Mouse (Mus musculus): Measurements from ENCODE around the gene Kcnj1. TPM values are rescaled to one million over a fixed set of nuclear protein-coding genes. Genes with fewer than 3 reads are reported as not detected.

Kcnj1 gene
- total and polyA plus RNA-seq, 2 experiments from 2014 or later: not detected

GRCm38 (mm10) chr9:32369388-32369787, 2.9 kb upstream of the Kcnj1 start:
- Histone ChIP-seq H3K36me3 (ENCODE audit: insufficient read depth) (no peaks in the 10 kb centered on the region), H3K4me1 (ENCODE audit: insufficient read depth) (no peaks in the 10 kb centered on the region), H3K9me3 (ENCODE audit: low read length) (no peaks in the 10 kb centered on the region), H3K27ac (ENCODE audit: low read depth, low read length) (no peak overlapping the region), H3K9ac (no peak overlapping the region), H3K27me3 (ENCODE audit: insufficient read depth, low read length) (no peaks in the 10 kb centered on the region), H3K4me2 (ENCODE audit: low read depth) (no peak overlapping the region), H3K4me3 (ENCODE audit: low read depth, low read length) (no peak overlapping the region)
- DNase-seq (no peak), ATAC-seq (no peak)
- WGBS: 24% methylated on average over 6 of the region's 6 CpGs
- no peak for TF ChIP-seq CTCF (IDR thresholded peaks at IDR 0.05; ENCODE audit: low read depth)

GRCm38 (mm10) chr9:32373656-32374055, 1.4 kb downstream of the Kcnj1 start:
- no peak for DNase-seq

DNA sequence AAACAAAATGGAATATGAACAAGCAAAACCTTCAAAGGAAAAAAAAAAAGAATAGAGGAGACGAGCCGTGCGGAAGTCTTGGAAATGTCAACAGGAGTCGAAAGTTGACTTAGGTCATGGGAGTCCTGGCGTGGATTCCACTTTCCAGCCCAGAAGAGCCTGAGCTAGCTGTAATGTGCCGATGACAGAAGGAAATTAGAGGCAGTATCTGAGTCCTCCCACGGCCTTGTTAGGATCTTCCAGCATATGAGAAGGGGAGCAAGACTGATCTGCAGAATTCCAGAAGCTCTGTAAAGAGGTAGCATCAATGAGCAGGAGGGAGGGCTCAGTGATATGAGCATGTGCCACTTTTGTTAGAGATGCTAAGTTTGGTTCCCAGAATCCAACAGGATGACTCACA, 3.7 kb downstream of the Kcnj1 start:
- Histone ChIP-seq H3K27me3 (ENCODE audit: insufficient read depth, low read length) (no peaks in the 10 kb centered on the region), H3K36me3 (ENCODE audit: insufficient read depth) (no peaks in the 10 kb centered on the region), H3K4me2 (ENCODE audit: low read depth) (no peak overlapping the region), H3K9me3 (ENCODE audit: low read length) (no peaks in the 10 kb centered on the region), H3K9ac (no peak overlapping the region), H3K27ac (ENCODE audit: low read depth, low read length) (no peak overlapping the region), H3K4me3 (ENCODE audit: low read depth, low read length) (no peak overlapping the region), H3K4me1 (ENCODE audit: insufficient read depth) (no peaks in the 10 kb centered on the region)
- ATAC-seq: no peak
- DNase-seq: no peak
- 89% methylated on average over 7 of the region's 7 CpGs for WGBS
- TF ChIP-seq CTCF (IDR thresholded peaks at IDR 0.05; ENCODE audit: low read depth): no peak

More at GRCm38 (mm10) chr9:32373656-32374055, 1.4 kb downstream of the Kcnj1 start:
- no peak overlapping the region for H3K4me3 ChIP-seq (ENCODE audit: low read depth, low read length)
- no peaks in the 10 kb centered on the region for H3K9me3 ChIP-seq (ENCODE audit: low read length)
- TF ChIP-seq CTCF (IDR thresholded peaks at IDR 0.05; ENCODE audit: low read depth): no peak
- H3K27ac ChIP-seq (ENCODE audit: low read depth, low read length): no peak overlapping the region
- no peak for ATAC-seq
- H3K9ac ChIP-seq: no peak overlapping the region
- H3K27me3 ChIP-seq (ENCODE audit: insufficient read depth, low read length): no peaks in the 10 kb centered on the region
- H3K4me2 ChIP-seq (ENCODE audit: low read depth): no peak overlapping the region
- 91% methylated on average over 6 of the region's 6 CpGs for WGBS
- H3K36me3 ChIP-seq (ENCODE audit: insufficient read depth): no peaks in the 10 kb centered on the region
- H3K4me1 ChIP-seq (ENCODE audit: insufficient read depth): no peaks in the 10 kb centered on the region

DNA sequence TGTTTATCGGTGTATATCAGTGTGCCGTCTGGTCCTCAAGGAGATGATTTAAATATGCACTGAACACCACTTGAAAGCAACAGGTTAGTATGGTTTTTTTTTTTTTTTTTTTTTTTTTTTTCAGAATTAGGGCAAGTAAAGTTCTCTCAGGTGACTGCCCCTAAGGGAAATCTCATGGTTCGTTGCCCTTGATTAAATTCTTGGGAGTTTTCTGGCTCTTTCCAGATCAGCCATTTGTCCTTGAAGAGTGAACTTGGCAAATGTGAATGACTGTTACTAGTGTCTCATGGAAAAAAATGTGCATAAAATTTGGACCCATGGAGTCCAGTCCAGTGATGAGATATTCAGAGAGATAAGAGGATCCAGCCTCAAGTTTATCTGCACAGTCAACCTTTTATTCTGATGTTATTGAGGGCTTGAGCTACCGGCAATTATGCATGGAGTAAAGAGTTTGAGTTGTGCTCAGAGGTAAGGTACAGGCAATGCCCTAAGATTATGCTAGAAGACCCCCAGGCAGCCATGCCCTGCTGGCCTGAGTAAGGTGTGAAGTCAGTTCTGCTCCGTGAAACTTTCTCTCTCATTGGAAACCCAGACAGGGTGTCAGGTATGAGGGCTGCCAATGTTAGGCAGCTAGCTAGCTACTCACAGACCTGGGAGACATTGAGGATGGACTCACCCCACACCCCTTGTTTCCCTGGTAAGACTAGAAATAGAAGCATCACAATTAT, 4.7 kb downstream of the Kcnj1 start:
- Histone ChIP-seq H3K9me3 (ENCODE audit: low read length) (no peaks in the 10 kb centered on the region), H3K36me3 (ENCODE audit: insufficient read depth) (no peaks in the 10 kb centered on the region), H3K9ac (no peak overlapping the region), H3K4me1 (ENCODE audit: insufficient read depth) (no peaks in the 10 kb centered on the region), H3K27me3 (ENCODE audit: insufficient read depth, low read length) (no peaks in the 10 kb centered on the region), H3K27ac (ENCODE audit: low read depth, low read length) (no peak overlapping the region), H3K4me2 (ENCODE audit: low read depth) (no peak overlapping the region), H3K4me3 (ENCODE audit: low read depth, low read length) (no peak overlapping the region)
- WGBS: 81% methylated on average over 5 of the region's 5 CpGs
- ATAC-seq (no peak), DNase-seq (no peak)
- no peak for TF ChIP-seq CTCF (IDR thresholded peaks at IDR 0.05; ENCODE audit: low read depth)

DNA sequence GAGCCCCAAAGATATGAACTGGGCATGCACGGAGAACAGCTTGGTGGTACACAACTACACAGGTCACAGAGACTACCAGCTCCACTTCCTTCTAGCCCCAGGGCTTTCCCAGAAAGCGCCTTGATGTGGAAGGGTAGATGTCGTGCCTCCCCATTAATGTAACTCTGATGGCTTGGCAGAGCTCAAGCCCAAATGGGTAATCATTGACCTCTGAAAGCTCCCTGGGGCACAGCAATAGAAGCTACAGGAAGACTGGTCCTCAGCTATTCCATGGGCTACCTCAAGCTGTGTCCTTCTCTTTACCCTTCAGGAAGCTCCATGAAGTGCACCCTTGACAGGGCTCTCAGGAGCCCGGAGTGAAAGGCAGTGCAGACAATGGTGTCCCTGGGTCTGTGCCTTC, 12.6 kb downstream of the Kcnj1 start:
- Histone ChIP-seq H3K4me2 (ENCODE audit: low read depth) (no peak overlapping the region), H3K36me3 (ENCODE audit: insufficient read depth) (no peaks in the 10 kb centered on the region), H3K27me3 (ENCODE audit: insufficient read depth, low read length) (no peaks in the 10 kb centered on the region), H3K27ac (ENCODE audit: low read depth, low read length) (no peak overlapping the region), H3K4me1 (ENCODE audit: insufficient read depth) (no peaks in the 10 kb centered on the region), H3K9ac (no peak overlapping the region), H3K9me3 (ENCODE audit: low read length) (no peaks in the 10 kb centered on the region), H3K4me3 (ENCODE audit: low read depth, low read length) (no peak overlapping the region)
- no peak for TF ChIP-seq CTCF (IDR thresholded peaks at IDR 0.05; ENCODE audit: low read depth)
- ATAC-seq: no peak
- 90% methylated on average over 4 of the region's 4 CpGs for WGBS
- no peak for DNase-seq

GRCm38 (mm10) chr9:32388120-32388519, 15.8 kb downstream of the Kcnj1 start:
- Histone ChIP-seq H3K27me3 (ENCODE audit: insufficient read depth, low read length) (no peaks in the 10 kb centered on the region), H3K9me3 (ENCODE audit: low read length) (no peaks in the 10 kb centered on the region), H3K4me1 (ENCODE audit: insufficient read depth) (no peaks in the 10 kb centered on the region), H3K36me3 (ENCODE audit: insufficient read depth) (no peaks in the 10 kb centered on the region), H3K4me3 (ENCODE audit: low read depth, low read length) (no peak overlapping the region), H3K4me2 (ENCODE audit: low read depth) (no peak overlapping the region), H3K9ac (no peak overlapping the region), H3K27ac (ENCODE audit: low read depth, low read length) (no peak overlapping the region)
- ATAC-seq (no peak), DNase-seq (no peak)
- WGBS: 94% methylated on average over 1 of the region's 1 CpGs
- TF ChIP-seq CTCF (IDR thresholded peaks at IDR 0.05; ENCODE audit: low read depth): peak; percentile 49

DNA sequence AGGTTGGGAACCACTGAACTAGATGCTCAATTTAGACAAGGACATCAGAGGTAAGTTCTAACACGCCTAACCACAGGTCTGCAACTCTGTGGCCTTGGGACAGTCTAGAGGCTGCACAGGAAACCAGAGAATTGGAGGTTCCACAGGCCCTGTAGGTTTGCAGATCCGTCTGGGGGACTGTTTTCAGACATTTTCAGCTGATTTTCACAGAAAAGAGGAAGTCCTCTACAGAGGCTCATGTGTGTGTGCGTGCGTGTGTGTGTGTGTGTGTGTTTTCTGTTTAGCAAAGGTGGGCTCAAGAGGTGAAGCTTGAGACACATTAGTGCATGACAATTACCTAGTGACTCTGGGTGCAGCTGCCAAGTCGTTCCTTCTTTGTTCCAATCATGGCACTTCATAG, 18.8 kb downstream of the Kcnj1 start:
- H3K36me3 ChIP-seq (ENCODE audit: insufficient read depth): no peaks in the 10 kb centered on the region
- H3K27ac ChIP-seq (ENCODE audit: low read depth, low read length): no peak overlapping the region
- no peaks in the 10 kb centered on the region for H3K27me3 ChIP-seq (ENCODE audit: insufficient read depth, low read length)
- WGBS: 78% methylated on average over 5 of the region's 5 CpGs
- no peak overlapping the region for H3K4me2 ChIP-seq (ENCODE audit: low read depth)
- ATAC-seq (no peak), DNase-seq (no peak)
- no peaks in the 10 kb centered on the region for H3K4me1 ChIP-seq (ENCODE audit: insufficient read depth)
- TF ChIP-seq CTCF (IDR thresholded peaks at IDR 0.05; ENCODE audit: low read depth): no peak
- H3K4me3 ChIP-seq (ENCODE audit: low read depth, low read length): no peak overlapping the region
- H3K9me3 ChIP-seq (ENCODE audit: low read length): no peaks in the 10 kb centered on the region
- no peak overlapping the region for H3K9ac ChIP-seq

Data from forebrain, postnatal 0 days (tissue).